Mouse (Mus musculus): ENCODE results near the gene Fancg. TPM values are rescaled to one million over a fixed set of nuclear protein-coding genes. Genes with fewer than 3 reads are reported as not detected.

Gene Fancg
- polyA plus RNA-seq, 1 experiment from 2014 or later: 17.3 TPM

DNA sequence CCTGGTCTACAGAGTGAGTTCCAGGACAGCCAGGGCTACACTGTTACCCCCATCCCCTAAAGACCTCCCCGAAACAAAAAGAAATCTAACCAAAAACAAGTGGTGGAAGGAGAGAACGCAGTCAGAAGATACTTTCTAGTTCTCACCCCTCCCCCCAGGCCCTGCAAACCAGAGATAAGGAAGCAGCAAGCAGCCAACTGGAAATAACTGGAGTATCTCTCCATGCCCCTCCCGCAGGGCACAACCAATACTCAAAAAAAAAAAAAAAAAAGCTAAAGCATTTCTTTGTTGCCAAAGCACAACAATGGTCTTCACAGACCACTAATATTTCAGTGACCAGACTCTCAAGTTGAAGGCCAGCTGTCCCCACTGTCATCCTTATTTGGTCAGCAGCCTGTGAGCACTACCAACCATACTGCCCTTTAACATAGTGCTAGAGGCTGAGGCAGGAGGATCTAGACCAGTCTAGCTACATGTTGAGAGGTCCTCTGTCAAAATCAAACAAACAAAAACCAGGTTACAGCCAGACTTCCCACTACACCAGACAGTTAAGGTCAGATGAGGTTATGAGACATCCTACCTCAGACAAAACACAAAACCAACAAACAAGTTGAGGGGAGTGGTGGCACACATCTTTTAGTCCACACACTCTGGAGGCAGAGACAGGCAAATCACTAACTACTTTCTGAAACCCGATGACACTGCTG is 27.7 kb upstream of the Fancg start:
- DNase-seq (ENCODE audit: low spot score) (no peak), ATAC-seq (no peak)
- Histone ChIP-seq H3K4me1 (ENCODE audit: control insufficient read depth, insufficient read depth, low read length) (peaks cover 14% of the 10 kb centered on the region), H3K27ac (ENCODE audit: low read depth, low read length) (no peak overlapping the region), H3K4me3 (ENCODE audit: low read depth, low read length) (no peak overlapping the region), H3K9me3 (replicated peaks; ENCODE audit: control insufficient read depth, low read length) (no peaks in the 10 kb centered on the region), H3K9ac (ENCODE audit: low read length) (no peak overlapping the region), H3K4me2 (ENCODE audit: low read length) (peak overlapping the region; percentile 54; the same call in 1 of the 2 replicates), H3K36me3 (ENCODE audit: control insufficient read depth, insufficient read depth, low read length) (peaks cover 41% of the 10 kb centered on the region), H3K27me3 (replicated peaks; ENCODE audit: control insufficient read depth, insufficient read depth, low read length) (no peaks in the 10 kb centered on the region)
- WGBS: 73% methylated on average over 4 of the region's 4 CpGs

- H3K4me2 ChIP-seq (ENCODE audit: low read length): no peak overlapping the region
- WGBS: 89% methylated on average over 10 of the region's 10 CpGs
These were observed 26.1 kb upstream of the Fancg start for GRCm38 (mm10) chr4:43036356-43036755.

GRCm38 (mm10) chr4:43035851-43036250 is 25.5 kb upstream of the Fancg start:
- Histone ChIP-seq H3K36me3 (ENCODE audit: control insufficient read depth, insufficient read depth, low read length) (peaks cover 47% of the 10 kb centered on the region), H3K27ac (ENCODE audit: low read depth, low read length) (no peak overlapping the region), H3K9me3 (replicated peaks; ENCODE audit: control insufficient read depth, low read length) (no peaks in the 10 kb centered on the region), H3K4me3 (ENCODE audit: low read depth, low read length) (no peak overlapping the region), H3K27me3 (replicated peaks; ENCODE audit: control insufficient read depth, insufficient read depth, low read length) (no peaks in the 10 kb centered on the region), H3K4me1 (ENCODE audit: control insufficient read depth, insufficient read depth, low read length) (peaks cover 14% of the 10 kb centered on the region), H3K9ac (ENCODE audit: low read length) (no peak overlapping the region), H3K4me2 (ENCODE audit: low read length) (no peak overlapping the region)
- DNase-seq (ENCODE audit: low spot score): no peak
- ATAC-seq: no peak
- WGBS: 86% methylated on average over 6 of the region's 6 CpGs

More at GRCm38 (mm10) chr4:43036356-43036755, 26.1 kb upstream of the Fancg start:
- Histone ChIP-seq H3K27ac (ENCODE audit: low read depth, low read length) (no peak overlapping the region), H3K4me3 (ENCODE audit: low read depth, low read length) (no peak overlapping the region), H3K4me1 (ENCODE audit: control insufficient read depth, insufficient read depth, low read length) (peaks cover 17% of the 10 kb centered on the region), H3K9ac (ENCODE audit: low read length) (no peak overlapping the region), H3K9me3 (replicated peaks; ENCODE audit: control insufficient read depth, low read length) (no peaks in the 10 kb centered on the region), H3K36me3 (ENCODE audit: control insufficient read depth, insufficient read depth, low read length) (peaks cover 47% of the 10 kb centered on the region), H3K27me3 (replicated peaks; ENCODE audit: control insufficient read depth, insufficient read depth, low read length) (no peaks in the 10 kb centered on the region)
- DNase-seq (ENCODE audit: low spot score): no peak
- ATAC-seq: no peak

DNA sequence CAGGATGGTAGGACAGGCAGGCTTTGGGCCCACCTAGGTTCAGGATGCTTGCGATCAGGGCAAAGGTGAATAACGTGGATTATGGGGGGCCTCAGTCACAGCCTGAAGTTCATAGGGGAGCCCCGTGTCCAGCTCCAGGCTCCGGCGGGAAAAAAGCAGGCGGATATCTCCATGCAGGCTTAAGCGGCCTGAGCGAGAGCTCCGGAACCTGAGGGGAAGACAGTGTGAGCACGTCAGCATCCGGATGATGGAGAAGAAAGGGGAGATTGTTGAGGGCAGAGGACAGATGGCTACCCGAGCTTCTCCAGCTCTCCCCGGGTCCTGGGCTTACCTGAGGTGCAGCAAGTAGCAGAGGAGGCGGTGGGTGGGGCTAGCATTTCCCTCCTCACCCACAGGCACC is 23.2 kb upstream of the Fancg start:
- Histone ChIP-seq H3K9ac (ENCODE audit: low read length) (no peak overlapping the region), H3K4me3 (ENCODE audit: low read depth, low read length) (no peak overlapping the region), H3K27me3 (replicated peaks; ENCODE audit: control insufficient read depth, insufficient read depth, low read length) (no peaks in the 10 kb centered on the region), H3K36me3 (ENCODE audit: control insufficient read depth, insufficient read depth, low read length) (peaks cover 59% of the 10 kb centered on the region), H3K4me1 (ENCODE audit: control insufficient read depth, insufficient read depth, low read length) (peaks cover 9% of the 10 kb centered on the region; the same call in 1 of the 2 replicates), H3K27ac (ENCODE audit: low read depth, low read length) (0 out of 2 replicates have a peak overlapping the region, but pooled peaks have one; percentile 24), H3K4me2 (ENCODE audit: low read length) (no peak overlapping the region), H3K9me3 (replicated peaks; ENCODE audit: control insufficient read depth, low read length) (no peaks in the 10 kb centered on the region)
- 86% methylated on average over 14 of the region's 14 CpGs for WGBS
- ATAC-seq (no peak), DNase-seq (ENCODE audit: low spot score) (no peak)

GRCm38 (mm10) chr4:43032501-43032900 is 22.2 kb upstream of the Fancg start:
- DNase-seq (ENCODE audit: low spot score) (no peak), ATAC-seq (no peak)
- Histone ChIP-seq H3K4me3 (ENCODE audit: low read depth, low read length) (no peak overlapping the region), H3K27me3 (replicated peaks; ENCODE audit: control insufficient read depth, insufficient read depth, low read length) (no peaks in the 10 kb centered on the region), H3K4me1 (ENCODE audit: control insufficient read depth, insufficient read depth, low read length) (peaks cover 9% of the 10 kb centered on the region; the same call in 1 of the 2 replicates), H3K9ac (ENCODE audit: low read length) (no peak overlapping the region), H3K4me2 (ENCODE audit: low read length) (no peak overlapping the region), H3K36me3 (ENCODE audit: control insufficient read depth, insufficient read depth, low read length) (peaks cover 69% of the 10 kb centered on the region), H3K9me3 (replicated peaks; ENCODE audit: control insufficient read depth, low read length) (no peaks in the 10 kb centered on the region), H3K27ac (ENCODE audit: low read depth, low read length) (peak overlapping the region; percentile 46; the same call in 1 of the 2 replicates)
- 100% methylated on average over 1 of the region's 1 CpGs for WGBS

DNA sequence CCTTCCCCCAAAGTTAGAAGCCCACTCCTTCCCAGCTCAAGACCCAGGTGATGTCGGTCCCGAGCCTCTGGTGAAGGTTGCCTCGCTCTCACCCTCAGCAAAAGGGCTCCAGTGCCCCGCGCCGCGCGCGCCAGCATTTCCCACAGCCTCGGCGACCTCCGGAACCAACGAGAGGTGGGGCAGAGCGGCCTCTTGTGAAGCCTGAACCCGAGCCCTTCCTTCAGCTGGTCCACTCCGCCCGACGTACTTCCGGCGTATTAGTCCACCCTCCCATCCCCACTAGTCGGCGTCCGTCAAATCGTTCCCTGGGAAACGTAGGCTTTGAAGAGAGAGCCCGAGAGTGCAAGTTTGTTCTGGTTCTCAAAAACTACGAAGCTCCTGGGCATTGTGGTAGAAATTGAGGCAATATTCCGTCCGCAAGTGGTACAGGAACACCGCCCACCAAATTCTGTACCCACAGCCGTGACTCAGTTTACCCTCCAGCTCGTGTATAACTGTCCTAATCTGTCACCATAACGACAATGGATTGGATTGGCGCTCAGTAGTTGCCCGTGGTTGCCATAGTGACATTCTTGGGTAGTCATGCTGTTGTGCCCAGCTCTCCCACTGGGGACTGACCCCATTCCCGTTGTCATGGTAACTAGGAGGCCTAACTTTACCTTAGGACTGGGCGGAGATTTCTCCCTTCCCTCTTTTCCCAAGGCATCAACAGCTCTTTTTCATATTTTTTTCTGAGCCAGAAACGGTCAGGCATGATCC is 21.1 kb upstream of the Fancg start, which contains the start of gene Stoml2:
Gene Stoml2 (minus strand): TSS at position 474 of the 759 bp plus-strand sequence.
- DNase-seq (ENCODE audit: low spot score) (peak; percentile 97), ATAC-seq (peak; percentile 98)
- peak within 1 kb of the TSS; percentile 77 for H3K4me2 ChIP-seq (ENCODE audit: low read length)
- under 1% methylated on average over 35 of the region's 38 CpGs for WGBS
- H3K4me1 ChIP-seq (ENCODE audit: control insufficient read depth, insufficient read depth, low read length): peaks cover 9% of the 10 kb centered on the region; the same call in 1 of the 2 replicates
- H3K4me3 ChIP-seq (ENCODE audit: low read depth, low read length): peak within 1 kb of the TSS; percentile 81
- no peaks in the 10 kb centered on the region for H3K27me3 ChIP-seq (replicated peaks; ENCODE audit: control insufficient read depth, insufficient read depth, low read length)
- H3K27ac ChIP-seq (ENCODE audit: low read depth, low read length): peak within 1 kb of the TSS; percentile 83
- H3K9ac ChIP-seq (ENCODE audit: low read length): peak within 1 kb of the TSS; percentile 91
- H3K36me3 ChIP-seq (ENCODE audit: control insufficient read depth, insufficient read depth, low read length): peaks cover 73% of the 10 kb centered on the region
- no peaks in the 10 kb centered on the region for H3K9me3 ChIP-seq (replicated peaks; ENCODE audit: control insufficient read depth, low read length)

- DNase-seq (ENCODE audit: low spot score) (no peak), ATAC-seq (no peak; the same call in none of the 2 replicates)
- Histone ChIP-seq H3K9ac (ENCODE audit: low read length) (peak overlapping the region; percentile 91), H3K4me2 (ENCODE audit: low read length) (peak overlapping the region; percentile 77), H3K4me1 (ENCODE audit: control insufficient read depth, insufficient read depth, low read length) (peaks cover 9% of the 10 kb centered on the region; the same call in 1 of the 2 replicates), H3K9me3 (replicated peaks; ENCODE audit: control insufficient read depth, low read length) (no peaks in the 10 kb centered on the region), H3K27me3 (replicated peaks; ENCODE audit: control insufficient read depth, insufficient read depth, low read length) (no peaks in the 10 kb centered on the region), H3K4me3 (ENCODE audit: low read depth, low read length) (peak overlapping the region; percentile 81), H3K36me3 (ENCODE audit: control insufficient read depth, insufficient read depth, low read length) (peaks cover 66% of the 10 kb centered on the region), H3K27ac (ENCODE audit: low read depth, low read length) (peak overlapping the region; percentile 83)
- whole genome bisulfite sequencing: 2% methylated on average over 28 of the region's 28 CpGs
These were observed 20.5 kb upstream of the Fancg start for GRCm38 (mm10) chr4:43030780-43031230.

DNA sequence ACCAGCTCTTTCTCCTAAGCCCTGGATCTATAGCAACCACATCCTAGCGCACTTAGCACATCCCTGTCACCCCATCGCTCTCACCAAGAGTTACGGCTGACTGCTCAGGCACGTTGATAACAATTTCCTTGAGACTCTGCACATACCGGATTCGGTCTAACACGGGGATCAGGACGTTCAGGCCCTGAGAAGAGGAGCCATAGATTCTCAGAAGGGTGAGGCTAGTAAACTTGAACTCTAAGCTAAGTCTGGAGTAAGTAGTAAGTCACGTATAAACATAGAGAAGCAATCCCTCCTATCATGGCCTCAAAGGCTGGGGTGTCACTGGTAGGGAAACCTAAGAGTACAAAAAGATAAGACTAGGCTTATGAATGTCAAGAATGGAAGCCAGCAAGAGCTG is 20.0 kb upstream of the Fancg start:
- Histone ChIP-seq H3K36me3 (ENCODE audit: control insufficient read depth, insufficient read depth, low read length) (peaks cover 62% of the 10 kb centered on the region), H3K4me3 (ENCODE audit: low read depth, low read length) (peak overlapping the region; percentile 81), H3K4me2 (ENCODE audit: low read length) (peak overlapping the region; percentile 77), H3K27me3 (replicated peaks; ENCODE audit: control insufficient read depth, insufficient read depth, low read length) (no peaks in the 10 kb centered on the region), H3K4me1 (ENCODE audit: control insufficient read depth, insufficient read depth, low read length) (peaks cover 9% of the 10 kb centered on the region; the same call in 1 of the 2 replicates), H3K27ac (ENCODE audit: low read depth, low read length) (0 out of 2 replicates have a peak overlapping the region, but pooled peaks have one; percentile 83), H3K9ac (ENCODE audit: low read length) (peak overlapping the region; percentile 91), H3K9me3 (replicated peaks; ENCODE audit: control insufficient read depth, low read length) (no peaks in the 10 kb centered on the region)
- DNase-seq (ENCODE audit: low spot score) (no peak), ATAC-seq (no peak)
- WGBS: 84% methylated on average over 9 of the region's 9 CpGs
